Mouse (Mus musculus): ENCODE results near the gene Dnaaf3. TPM values are rescaled to one million over a fixed set of nuclear protein-coding genes. Genes with fewer than 3 reads are reported as not detected.

The Dnaaf3 gene
- total RNA-seq, 4 experiments from 2014 or later, result 0.13 TPM; not detected in 3

DNA sequence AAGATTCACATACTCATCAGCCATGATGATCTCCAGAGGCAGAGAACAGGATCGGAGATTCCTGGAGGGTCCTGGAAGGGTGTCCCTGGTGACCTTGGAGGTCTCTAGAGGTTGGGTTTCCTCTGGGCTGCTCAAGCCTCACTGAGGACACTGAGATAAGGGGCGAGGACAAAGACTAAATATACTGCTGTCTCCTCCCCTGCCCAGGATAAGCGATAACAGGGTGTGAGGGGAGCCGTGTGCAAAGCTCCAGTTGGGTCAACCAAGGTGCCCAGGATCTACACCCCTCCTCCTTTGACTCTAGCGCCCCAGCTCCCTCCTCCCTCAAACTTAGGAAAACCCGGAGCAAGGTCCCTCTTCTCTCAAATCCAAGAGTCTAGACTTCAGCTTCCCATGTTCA is 10.0 kb downstream of the Dnaaf3 start:
- no peak for DNase-seq (ENCODE audit: low spot score in 2 of 2)

DNA sequence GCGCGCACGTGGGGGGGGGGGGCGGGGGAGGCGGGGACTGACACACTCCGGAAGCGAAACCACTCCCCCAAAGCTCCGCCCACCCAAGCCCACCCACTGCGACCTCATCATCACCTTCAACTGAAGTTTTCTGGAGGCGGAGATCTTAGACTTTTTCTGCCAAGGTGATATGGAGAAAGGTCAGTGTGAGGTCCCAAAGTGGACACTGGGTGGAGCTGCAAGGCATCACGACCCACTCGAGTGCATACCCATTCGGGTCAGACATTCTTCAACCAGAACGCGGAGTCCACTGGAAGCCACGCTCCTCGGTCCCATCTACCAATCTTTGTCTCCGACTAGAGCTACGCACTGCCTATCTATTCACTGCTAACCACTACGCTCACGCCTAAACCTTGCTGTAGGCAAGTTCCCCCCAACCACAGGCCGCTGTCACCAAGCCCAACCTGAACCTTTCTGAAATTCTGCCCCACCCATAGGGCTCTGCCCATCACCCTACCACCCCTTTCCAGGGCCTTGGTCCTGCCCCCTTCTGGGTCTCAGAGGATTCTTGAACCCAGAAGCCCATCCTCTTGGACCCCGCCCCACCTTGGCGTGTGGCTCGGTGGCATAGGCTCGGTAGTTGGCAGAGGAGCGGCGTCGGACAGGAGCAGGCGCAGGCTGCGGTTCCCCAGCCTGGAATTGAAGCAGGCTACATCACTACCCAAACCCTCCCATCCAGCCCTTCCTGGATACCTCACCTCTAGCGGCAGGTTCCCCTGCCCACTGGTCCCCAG is 10.8 kb downstream of the Dnaaf3 start:
- no peak for DNase-seq (ENCODE audit: low spot score in 2 of 2)

DNA sequence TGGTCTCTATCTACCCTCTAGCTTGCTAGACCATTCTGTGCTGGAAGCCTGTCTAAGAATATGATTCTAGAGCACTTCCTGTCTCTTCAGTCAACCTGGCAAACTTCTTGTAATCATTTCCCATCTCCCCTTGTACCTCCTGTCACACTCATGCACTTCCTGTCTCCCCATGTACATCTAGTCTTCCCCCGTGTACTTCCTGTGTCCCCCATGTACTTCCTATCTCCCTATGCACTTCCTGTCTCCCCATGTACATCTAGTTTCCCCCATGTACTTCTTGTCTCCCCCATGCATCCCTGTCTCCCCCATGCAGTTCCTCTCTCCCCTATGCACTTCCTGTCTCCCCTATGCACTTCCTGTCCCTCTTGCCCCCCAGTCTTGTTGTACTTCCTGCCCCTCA is 13.8 kb downstream of the Dnaaf3 start:
- DNase-seq (ENCODE audit: low spot score in 2 of 2), result no peak

DNA sequence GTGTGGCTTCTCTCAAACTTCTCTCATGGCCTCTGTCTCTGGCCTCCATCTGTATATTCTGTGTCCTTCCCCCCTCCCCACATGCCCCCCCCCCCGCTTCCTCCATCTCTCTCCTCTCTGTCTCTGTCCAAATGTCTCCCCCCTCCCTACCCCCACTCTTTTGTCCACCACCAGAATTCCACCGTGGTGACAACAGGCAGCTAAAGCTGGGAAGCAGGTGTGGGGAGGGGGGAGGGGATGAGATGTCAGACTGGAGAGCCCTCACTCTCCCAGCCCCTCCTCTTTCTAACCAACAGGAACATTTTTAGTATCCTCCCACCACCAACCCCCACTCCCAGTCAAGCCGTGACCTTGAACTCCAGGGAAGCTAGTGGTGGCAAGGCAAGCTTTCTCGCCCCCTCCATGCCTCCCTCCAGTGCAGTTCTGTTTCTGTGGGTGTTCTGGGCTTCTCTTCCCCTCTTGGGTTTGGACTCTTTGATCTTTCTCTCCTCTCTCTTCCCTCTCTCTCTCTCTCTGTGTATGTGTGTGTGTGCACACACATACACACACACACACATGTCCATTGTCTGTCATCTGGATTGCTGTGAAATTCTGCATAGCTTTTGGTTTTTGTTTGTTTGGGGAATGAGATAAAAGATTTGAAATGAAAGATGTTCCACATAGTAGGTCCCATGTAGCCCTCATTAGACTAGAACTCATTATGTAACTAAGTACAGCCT is 15.8 kb downstream of the Dnaaf3 start, which contains the start of gene Tnnt1:
TSS of gene Tnnt1 (minus strand) at position 51 of the 719 bp plus-strand sequence.
- no peak for DNase-seq (ENCODE audit: low spot score in 2 of 2)

DNA sequence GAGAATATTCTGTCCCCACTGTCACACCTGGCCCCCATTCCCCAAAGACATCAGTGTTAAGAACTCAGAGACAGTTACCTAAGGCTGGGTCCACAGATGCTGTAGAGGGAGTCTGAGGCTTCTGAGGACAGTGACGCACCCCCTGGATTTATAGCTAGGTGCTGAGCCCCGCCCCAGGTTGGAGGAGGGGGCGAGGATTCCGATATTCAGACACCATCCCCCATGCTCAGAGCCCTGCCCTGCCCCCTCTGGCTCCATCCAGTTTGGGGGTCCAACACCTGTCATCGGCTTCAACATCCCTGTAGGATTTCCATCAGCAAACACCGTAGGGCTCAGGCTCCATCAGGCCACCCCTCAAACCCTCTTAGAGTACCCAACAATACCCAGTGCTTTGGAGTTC is 16.4 kb downstream of the Dnaaf3 start:
- DNase-seq (ENCODE audit: low spot score in 2 of 2), result no peak

DNA sequence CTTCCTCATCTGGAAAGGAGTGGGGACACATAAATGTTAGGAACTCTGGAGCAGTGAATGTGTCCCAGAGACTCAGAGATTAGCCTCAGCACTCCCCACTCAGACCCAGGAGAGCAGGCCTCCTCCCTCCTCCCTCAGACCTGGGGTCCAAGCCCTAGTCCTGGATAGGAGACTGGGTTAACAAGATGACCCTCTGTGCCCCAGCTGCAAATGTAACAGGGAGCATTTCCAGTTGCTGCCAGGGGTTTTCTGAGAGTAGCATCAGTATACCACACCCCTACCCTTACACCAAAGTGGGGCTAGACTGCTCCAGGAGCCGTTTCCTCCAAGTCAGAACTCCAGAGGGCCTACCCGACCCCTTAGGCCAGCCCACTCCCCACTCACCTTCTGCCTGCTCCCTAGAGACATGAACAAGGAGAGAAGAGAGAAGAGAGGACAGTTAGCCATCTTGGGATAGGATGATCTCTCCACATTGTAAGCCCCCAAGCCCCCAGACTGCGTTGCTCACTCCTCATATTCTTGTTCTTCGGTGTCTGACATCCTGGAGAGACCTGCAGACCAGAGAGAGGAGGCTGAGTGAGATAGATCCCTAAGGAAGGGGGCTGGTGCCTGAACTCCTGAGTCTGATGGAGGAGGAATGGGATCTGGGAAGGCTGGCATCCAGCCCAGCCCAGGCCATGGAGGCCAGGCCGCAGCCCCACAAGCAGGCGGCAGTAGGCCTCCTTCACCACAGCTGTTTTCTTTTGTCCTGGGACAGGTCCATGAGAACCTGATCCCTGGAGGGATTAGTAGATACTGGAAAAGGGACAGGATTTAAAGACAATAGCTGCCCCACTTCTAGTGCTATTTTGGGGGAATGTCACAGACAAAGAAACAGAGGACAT is 18.2 kb downstream of the Dnaaf3 start:
- no peak for DNase-seq (ENCODE audit: low spot score in 2 of 2)

DNA sequence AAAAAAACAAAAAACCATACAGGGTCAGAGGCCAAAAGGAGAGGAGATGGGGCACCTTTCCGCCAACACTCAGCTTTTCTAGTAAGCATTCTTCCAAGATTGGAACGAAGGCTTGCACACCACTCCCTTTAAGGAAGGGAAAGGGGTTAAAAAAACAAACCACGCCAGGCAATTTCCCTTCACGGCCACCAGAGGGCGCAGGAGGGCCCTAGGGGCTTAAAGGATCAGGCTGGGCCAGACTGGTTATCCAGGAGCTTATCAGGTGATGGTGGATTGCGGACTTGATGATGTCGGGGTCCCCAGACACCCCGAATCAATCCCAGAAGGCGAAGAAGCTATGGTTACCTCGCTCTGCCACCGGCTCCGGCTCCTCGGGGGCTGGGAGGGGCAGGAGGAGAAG is 19.0 kb downstream of the Dnaaf3 start:
- DNase-seq (ENCODE audit: low spot score in 2 of 2), result no peak

DNA sequence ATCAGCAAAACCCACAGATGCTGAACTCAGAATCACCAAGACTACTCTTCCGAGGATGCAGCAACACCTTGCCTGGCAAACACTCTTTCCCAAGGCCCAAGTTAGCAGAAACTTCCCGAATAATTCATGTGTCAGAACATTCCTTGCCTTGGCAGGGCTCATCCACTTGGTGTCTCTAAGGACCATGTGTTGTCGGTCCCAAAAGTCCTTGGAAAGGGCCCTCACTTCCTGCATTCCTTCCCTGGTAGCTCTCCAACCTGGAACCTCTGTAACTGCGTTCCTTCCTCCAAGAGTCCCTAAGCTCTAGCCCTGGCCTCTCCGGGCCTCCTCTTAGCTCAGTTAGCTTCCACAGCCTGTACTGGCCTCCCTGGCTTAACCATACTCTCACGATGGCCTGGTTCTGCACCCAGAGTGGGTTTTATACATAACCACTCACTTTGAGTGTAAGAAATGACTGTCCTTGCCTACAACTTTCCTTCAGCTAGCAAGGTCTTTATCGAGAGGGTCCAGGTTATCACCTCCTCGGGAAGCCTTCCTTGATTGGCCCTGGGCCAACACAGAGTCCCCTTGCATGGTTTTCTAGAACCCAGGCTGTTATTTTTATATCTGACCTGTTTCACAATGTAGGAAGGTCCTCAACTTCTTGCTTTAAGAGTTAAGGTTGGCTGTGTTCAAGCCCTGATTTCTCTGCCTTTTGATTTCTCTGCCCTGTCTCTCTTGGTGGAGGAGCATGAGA is 20.6 kb downstream of the Dnaaf3 start:
- DNase-seq (ENCODE audit: low spot score in 2 of 2), result no peak

DNA sequence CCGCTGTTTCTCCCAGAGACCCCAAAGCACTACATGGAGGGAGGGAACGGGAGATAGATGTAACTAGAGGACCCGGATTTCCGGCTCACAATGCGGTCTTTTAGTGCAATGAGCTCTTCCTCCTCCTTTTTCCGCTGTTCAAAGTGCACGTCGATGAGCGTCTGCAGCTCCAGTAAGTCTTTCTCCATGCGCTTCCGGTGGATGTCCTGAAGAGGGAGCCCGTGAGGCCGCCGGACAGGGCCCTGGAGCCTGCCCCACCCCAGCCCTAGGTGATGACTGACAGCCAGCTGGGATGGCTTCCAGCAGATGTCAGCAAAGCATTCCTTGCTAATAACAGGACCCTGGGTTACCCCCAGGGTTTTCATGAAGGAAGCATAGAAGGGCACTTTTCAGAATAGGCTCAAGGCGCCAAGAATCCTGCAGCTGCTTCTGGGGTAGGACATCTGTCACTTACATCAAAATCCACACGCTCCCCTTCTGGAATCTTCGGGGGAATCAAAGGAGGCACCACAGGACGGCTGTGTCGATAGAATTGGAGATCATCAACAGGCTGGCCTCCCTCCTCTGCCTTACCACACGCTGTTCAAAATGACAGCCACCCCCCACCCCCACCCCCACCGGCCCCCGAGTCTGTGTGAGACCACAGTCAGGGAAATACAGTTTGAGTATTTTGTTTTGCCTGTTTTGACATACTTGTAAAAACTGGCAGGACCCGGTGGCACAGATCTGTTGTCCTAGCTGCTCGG is 22.2 kb downstream of the Dnaaf3 start:
- peak; percentile 33 to 36 for DNase-seq (ENCODE audit: low spot score in 2 of 2)

DNA sequence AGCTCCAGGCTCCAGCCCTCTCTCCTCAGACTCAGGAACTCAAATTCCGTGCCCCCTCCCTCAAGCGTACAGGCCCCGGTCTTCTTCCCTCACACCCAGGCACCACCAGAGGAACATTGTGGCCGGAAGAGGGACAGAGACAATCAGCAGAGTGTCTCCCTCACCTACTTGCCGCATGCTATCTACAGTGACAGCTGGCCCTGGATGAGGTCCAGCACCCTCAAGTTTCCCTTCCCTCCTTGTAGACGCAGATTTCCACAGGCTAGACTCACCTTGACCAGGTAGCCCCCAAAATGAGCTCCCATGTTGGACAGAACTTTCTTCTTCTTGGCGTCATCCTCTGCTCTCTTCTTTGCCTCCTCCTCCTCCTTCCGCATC is 23.5 kb downstream of the Dnaaf3 start:
- no peak for DNase-seq (ENCODE audit: low spot score in 2 of 2)

DNA sequence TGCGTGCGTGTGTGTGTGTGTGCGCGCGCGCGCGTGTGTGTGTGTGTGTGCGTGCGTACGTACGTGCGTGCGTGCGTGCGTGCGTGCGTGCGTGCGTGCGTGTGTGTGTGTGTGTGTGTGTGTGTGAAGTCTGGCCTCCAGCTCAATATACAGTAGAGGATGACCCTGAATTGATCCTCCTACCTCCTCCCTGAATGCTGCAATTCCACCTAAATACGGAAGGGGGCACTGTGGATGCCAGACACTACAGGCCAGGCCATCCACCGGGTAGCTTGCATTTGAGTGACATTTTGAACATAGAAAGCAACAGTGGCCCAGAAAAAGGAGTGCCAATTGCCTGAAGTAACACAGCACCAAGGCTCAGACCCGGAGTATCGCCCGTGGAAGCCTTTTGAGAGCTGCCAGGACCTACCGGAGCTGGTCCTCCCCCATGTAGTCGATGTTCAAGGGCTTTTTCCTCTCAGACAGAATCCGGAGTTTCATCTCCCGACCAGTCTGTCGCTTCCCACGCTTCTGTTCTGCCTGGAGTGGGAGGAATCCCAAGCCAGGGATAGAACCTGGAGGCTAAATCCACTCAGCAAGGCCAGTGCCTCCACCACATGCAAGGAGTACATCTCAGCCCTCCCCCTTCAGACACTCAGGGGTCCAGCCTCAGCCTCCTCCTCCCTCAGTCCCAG is 24.1 kb downstream of the Dnaaf3 start:
- no peak for DNase-seq (ENCODE audit: low spot score in 2 of 2)

DNA sequence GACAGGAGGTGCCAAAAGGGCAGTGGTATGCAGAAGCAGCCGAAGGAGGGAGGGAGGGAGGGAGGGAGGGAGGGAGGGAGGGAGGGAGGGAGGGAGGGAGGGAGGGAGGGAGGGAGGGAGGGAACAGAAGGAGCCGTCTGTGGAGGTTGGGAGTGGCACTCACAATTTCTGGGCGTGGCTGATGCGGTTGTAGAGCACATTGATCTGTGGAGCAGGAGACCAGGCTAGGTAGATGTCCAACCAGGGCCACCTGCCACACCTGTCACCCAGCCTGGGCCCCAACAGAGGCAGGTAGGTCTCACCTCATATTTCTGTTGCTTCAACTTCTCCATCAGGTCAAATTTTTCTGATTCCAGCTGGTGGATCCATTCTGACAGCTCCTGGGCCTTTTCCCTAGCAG is 25.0 kb downstream of the Dnaaf3 start:
- no peak for DNase-seq (ENCODE audit: low spot score in 2 of 2)

DNA sequence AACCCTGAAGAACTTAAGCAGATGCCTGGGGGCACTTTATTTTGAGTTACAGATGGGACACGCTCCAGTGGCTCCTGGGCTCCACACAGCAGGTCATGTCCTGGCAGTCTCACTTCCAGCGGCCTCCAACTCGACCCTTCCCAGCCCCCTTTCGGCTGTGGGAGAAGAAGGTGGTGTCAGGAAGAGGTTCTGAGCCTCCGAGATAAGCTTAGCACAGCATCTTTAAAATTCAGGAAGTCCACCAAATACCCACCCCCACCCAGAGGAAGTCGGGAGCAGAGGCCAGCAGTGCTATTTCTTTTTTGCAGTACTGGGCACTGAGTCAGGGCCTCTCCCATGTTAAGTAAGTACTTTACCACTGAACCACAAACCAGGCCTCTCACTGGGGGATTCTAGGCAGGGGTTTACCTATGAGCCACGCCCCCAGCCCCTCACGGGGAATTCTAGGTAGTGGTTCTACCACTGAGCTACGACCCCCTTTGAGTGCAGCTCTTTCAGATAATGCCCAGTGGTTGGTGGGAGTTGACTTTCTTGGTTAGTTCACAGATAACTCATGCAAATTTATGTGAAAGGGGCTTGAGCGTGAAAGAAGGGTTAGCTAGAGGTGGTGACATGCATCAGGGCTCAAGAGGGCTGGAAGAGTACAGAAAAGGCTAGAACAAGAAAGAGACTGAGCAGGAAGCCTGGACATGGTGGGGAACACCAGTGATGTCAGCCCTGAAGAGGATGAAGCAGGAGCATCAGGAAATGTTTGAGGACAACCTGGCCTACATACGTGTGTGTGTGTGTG is 27.4 kb downstream of the Dnaaf3 start:
- no peak for DNase-seq (ENCODE audit: low spot score in 2 of 2)

DNA sequence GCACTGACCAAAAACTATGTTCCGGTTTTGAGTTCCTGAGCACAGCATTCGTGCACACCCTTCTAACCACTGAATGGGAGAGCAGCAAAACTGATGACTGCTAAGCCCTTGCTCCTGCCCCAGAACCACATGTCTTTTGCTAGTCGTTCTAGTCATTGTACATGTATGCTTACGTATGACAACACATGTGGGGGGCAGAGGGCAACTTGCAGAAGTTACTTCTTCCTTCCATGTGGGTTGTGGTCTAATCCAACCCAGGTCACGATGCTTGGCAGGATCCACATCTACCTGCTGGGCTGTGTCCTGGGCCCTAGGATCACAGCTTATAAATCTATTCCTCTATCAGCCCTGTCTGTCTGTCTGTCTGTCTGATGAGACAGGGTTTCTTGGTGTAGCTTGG is 28.4 kb downstream of the Dnaaf3 start:
- no peak for DNase-seq (ENCODE audit: low spot score in 2 of 2)

DNA sequence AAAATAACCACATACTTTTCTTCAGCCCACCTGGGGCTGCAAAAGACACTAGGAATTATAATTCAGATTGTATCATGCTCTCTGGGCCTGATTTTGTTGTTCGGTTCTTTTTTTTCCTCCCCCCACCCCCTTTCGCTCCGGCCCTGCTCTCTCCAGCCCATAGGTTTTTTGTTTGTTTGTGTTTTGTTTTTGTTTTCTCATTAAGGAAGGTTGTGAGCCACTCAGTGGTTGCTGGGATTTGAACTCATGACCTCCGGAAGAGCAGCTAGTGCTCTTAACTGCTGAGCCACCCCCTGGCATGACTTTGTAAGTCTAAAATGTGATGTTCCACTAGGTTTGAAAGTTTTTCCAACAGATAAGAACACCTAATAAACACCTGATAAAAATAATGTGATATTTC is 29.2 kb downstream of the Dnaaf3 start:
- DNase-seq (ENCODE audit: low spot score in 2 of 2), result no peak

DNA sequence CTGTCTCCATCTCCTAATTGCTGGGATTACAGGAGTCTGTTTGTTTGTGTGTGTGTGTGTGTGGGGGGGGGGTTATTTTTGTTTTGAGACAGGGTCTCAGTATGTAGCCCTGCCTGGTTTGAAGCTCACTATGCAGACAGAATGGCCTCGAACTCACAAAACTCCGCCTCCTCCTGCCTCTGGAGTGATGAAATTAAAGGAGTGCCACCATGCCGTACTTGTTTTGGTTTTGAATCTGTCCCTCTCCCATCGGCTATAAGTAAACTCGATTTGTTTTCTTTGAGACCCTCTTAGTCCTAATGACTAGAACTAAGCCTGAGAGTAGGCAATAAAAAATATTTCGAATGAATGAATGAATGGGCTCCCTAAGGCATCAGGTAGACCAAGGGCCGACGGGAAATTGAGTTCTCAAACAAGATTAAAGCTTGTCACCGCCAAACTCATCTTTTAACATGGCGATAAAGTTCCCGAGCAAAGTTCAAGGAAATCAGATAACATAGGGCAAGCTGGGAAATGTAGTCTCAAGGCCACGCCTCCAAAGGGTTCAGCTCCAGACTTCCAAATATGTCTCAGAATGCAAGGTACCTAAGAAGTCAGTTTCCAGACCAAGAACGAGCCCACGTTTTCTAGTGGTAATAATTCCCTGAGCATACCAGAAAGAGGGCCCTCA is 29.7 kb downstream of the Dnaaf3 start:
- DNase-seq (ENCODE audit: low spot score in 2 of 2), result peak; percentile 32 to 34

DNA sequence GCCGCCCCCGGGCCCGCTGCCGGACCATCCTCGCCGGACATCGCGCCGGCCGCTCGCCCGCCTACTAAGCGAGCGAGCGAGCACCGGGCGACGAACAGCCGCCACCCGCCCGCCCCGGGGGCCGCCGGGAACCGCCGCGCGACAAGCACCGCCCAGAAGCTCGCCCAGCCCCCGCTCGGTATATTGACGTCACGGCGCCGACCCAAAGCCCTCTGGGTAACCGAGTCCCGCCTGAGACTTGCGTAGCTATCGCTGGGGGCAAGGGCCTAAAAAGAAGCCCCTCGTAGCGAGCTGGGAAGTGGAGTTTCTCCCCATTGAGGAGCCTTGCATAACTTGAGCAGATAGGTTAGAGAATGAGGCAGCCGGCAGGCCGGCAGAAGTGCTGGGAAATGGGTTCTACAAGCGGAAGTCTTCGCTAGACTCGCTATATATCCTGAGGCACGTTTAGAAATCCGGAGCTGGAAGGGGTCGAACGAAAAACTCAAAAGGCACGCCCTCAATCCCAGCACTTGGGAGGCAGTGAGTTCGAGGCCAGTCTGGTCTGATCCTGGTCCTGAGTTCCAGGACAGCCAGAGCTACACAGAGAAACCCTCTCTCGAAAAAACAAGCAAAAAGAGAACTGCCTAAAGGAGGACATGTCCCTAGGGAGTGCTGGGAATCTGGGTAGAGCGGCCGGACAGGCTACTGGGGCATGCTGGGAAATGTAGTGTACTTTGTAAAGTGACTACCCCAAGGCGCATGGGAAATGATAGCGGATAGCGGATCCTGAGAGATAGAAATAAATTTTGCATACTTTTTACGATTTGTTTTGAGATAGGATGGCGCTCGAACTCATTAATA is 30.5 kb downstream of the Dnaaf3 start, which contains the start of gene Ppp1r12c:
TSS of gene Ppp1r12c (minus strand) at position 123 of the 840 bp plus-strand sequence.
- peak; percentile 89 to 90 for DNase-seq (ENCODE audit: low spot score in 2 of 2)
